Mouse (Mus musculus) heart, embryonic 11.5 days (tissue): Measurements from ENCODE around the gene Sacm1l. TPM values are rescaled to one million over a fixed set of nuclear protein-coding genes. Genes with fewer than 3 reads are reported as not detected.

Experiments used
- ATAC-seq: fragments of 200-750 bp; cut with Nextera tagmentation; replicated peaks from 2 replicates; pipeline ENCODE4 v1.8.0; 2017; ENCODE audit warnings: moderate library complexity; ENCODE audit not compliant: insufficient number of reproducible peaks, low FRiP score, low TSS enrichment
- H3K27ac ChIP-seq: fragments of 300-500 bp; sonication (generic); 2 replicates; pipeline ENCODE4 v1.5.1; 2014; ENCODE audit warnings: mild to moderate bottlenecking, low read depth, low read length
- H3K27me3 ChIP-seq: fragments of 300-500 bp; sonication (generic); 2 replicates; pipeline ENCODE4 v1.6.1; 2014; ENCODE audit warnings: mild to moderate bottlenecking, low read length, mixed read lengths; ENCODE audit not compliant: control insufficient read depth, insufficient read depth
- H3K36me3 ChIP-seq: fragments of 300-500 bp; sonication (generic); 2 replicates; pipeline ENCODE4 v1.6.1; 2014; ENCODE audit warnings: mild to moderate bottlenecking, low read length, moderate library complexity, mixed read lengths; ENCODE audit not compliant: control insufficient read depth, insufficient read depth
- H3K4me1 ChIP-seq: fragments of 300-500 bp; sonication (generic); 2 replicates; pipeline ENCODE4 v1.6.1; 2014; ENCODE audit warnings: low read length; ENCODE audit not compliant: control insufficient read depth, insufficient read depth
- H3K4me2 ChIP-seq: fragments of 300-500 bp; sonication (generic); 2 replicates; pipeline ENCODE4 v1.6.1; 2014; ENCODE audit warnings: mild to moderate bottlenecking, moderate library complexity
- H3K4me3 ChIP-seq: fragments of 300-500 bp; sonication (generic); 2 replicates; pipeline ENCODE4 v1.5.1; 2014; ENCODE audit warnings: low read depth, low read length
- H3K9ac ChIP-seq: fragments of 300-500 bp; sonication (generic); 2 replicates; pipeline ENCODE4 v1.6.1; 2014; ENCODE audit warnings: mild to moderate bottlenecking, low read depth, low read length, moderate library complexity
- H3K9me3 ChIP-seq: fragments of 300-500 bp; sonication (generic); replicated peaks from 2 replicates; pipeline ENCODE4 v1.6.1; 2016; ENCODE audit warnings: low read length; ENCODE audit not compliant: control insufficient read depth
- WGBS: fragments of 180-500 bp; shearing (Covaris S2); extraction: QIAGEN DNeasy Blood & Tissue Kit; methylation state at CpG from one replicate; pipeline ENCODE4 v1.1.7; 2014; ENCODE audit not compliant: insufficient replicate concordance; 5-methylcytosine and 5-hydroxymethylcytosine counted together
- polyA plus RNA-seq: library from polyadenylated mRNA; unstranded; fragments of >200 nt; fragmentation: Nextera tagmentation; extraction: Ambion mirVana; gene quantifications from 2 replicates; pipeline ENCODE4 v1.2.1, GENCODE M21; 2014

Gene Sacm1l
- polyA plus RNA-seq, 1 experiment from 2014 or later, result 38.1 TPM

DNA sequence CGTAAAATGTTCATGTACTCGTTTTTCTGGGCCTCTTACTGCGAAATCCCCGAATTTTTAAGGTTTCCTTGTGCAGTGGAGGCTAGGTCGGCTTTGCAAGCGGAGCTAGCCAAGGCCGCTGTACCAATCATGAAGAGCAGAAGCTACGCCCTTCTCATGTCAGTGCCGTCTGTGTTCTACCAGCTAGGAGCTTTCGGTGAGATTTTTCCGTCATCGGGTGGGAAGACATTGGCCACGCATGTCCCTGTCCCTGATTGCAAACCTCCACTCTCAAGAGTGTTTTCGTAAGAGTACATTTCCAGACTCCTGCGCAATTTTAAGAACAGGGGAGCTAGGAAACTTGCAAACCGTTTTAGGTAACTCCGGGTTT, 648 bp upstream of the Sacm1l start:
- peak overlapping the region; percentile 66 for H3K9ac ChIP-seq
- under 1% methylated on average over 17 of the region's 17 CpGs for WGBS
- no peaks in the 10 kb centered on the region for H3K27me3 ChIP-seq
- H3K36me3 ChIP-seq, result no peaks in the 10 kb centered on the region
- H3K4me3 ChIP-seq, result peak overlapping the region; percentile 95
- H3K9me3 ChIP-seq, result no peaks in the 10 kb centered on the region
- peak overlapping the region; percentile 88 for H3K27ac ChIP-seq
- peak overlapping the region; percentile 62 for H3K4me2 ChIP-seq
- ATAC-seq, result peak; percentile 46
- H3K4me1 ChIP-seq, result peaks cover 10% of the 10 kb centered on the region

DNA sequence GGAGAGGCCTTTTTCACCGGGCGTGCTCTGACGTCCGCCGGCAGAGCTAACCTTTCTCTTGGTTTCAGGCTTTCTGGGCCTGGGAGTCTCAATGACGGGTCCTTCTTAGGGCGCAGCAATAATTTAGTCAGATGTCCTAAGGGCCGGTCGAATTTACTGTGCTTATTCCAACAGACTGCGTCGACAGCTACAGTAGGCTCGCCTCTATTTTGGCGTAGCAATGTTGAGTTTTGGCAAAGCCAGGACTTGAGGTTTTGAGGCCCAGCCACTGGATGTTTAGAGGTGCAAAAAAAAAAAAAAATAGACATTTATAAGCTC, 558 bp downstream of the Sacm1l start:
- H3K9me3 ChIP-seq, result no peaks in the 10 kb centered on the region
- peak overlapping the region; percentile 95 for H3K4me3 ChIP-seq
- peak overlapping the region; percentile 80 for H3K4me2 ChIP-seq
- H3K27me3 ChIP-seq, result no peaks in the 10 kb centered on the region
- H3K9ac ChIP-seq, result peak overlapping the region; percentile 97
- peak overlapping the region; percentile 96 for H3K27ac ChIP-seq
- no peak for ATAC-seq
- peaks cover 10% of the 10 kb centered on the region for H3K4me1 ChIP-seq
- no peaks in the 10 kb centered on the region for H3K36me3 ChIP-seq
- under 1% methylated on average over 13 of the region's 13 CpGs for WGBS

DNA sequence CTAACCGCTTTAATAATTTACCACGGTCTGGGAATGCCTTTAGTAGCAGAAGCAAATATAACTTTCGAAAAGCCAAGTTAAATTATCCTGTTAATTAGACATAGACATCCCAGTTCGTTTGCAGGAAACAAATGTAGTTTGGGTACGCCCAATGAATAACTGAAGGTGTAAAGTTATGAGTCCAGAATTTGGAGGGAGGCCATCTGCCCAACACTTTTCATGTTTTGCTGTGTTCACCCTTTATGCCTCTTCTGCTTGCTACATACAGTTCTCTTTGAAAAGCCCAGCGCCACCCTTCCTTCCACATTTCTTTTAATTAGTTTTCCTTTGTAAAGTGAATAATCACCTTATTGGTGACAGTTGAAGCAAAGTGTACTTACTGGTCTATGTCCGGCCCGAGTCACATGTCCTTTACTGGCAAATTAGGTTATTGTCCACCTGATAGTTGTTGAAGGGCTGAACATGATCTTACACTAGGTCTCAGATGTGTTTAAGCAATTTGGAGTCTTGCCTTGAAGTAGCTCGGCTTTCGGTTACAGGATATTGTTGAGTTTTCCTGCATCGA, 1.1 kb downstream of the Sacm1l start:
- no peak for ATAC-seq
- peaks cover 10% of the 10 kb centered on the region for H3K4me1 ChIP-seq
- peak overlapping the region; percentile 95 for H3K4me3 ChIP-seq
- peak overlapping the region; percentile 97 for H3K9ac ChIP-seq
- peak overlapping the region; percentile 96 for H3K27ac ChIP-seq
- no peaks in the 10 kb centered on the region for H3K9me3 ChIP-seq
- 49% methylated on average over 11 of the region's 11 CpGs for WGBS
- no peaks in the 10 kb centered on the region for H3K36me3 ChIP-seq
- H3K4me2 ChIP-seq, result peak overlapping the region; percentile 80
- no peaks in the 10 kb centered on the region for H3K27me3 ChIP-seq

DNA sequence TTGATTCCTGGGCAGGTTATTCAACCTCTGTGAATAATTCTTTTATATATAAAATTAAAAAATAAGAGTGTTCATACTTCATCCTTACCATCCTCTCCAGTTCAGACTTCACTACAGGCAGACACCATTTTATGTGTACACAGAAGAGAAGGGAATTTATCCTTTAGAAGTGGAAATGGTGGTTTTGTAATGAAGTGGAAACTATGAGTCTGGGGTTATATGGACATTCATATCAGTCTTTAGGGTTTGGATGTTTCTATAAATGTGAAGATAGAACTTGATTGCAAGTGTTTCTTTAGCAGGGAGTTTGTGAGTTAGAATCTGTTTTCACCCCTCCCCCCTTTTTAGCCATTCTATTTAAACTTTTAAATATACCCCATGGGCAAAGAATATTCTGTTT, 1.7 kb downstream of the Sacm1l start:
- Histone ChIP-seq H3K4me3 (peak overlapping the region; percentile 95; the same call in 1 of the 2 replicates), H3K27ac (no peak overlapping the region), H3K4me1 (peaks cover 10% of the 10 kb centered on the region), H3K27me3 (no peaks in the 10 kb centered on the region), H3K36me3 (no peaks in the 10 kb centered on the region), H3K9ac (no peak overlapping the region), H3K4me2 (peak overlapping the region; percentile 80), H3K9me3 (no peaks in the 10 kb centered on the region)
- ATAC-seq, result no peak

DNA sequence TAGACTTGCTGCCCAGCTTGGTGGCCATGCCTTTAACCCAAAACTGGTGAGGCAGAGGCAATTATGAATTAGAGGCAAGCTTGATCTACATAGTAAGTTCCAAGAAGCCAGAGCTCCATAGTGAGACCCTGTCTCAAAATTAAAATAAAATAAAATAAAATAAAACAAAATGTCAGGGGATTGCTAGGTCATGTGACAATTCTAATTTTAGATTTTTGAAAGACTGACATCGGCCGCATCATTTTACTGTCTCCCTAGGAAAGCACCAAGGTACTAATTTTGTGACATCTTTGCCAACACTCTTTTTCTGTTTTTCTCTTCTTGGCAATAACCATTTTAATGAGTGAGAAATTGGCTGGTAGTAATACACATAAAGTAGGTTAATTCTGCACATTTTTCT, 7.1 kb downstream of the Sacm1l start:
- H3K9me3 ChIP-seq, result no peaks in the 10 kb centered on the region
- no peaks in the 10 kb centered on the region for H3K36me3 ChIP-seq
- 92% methylated on average over 2 of the region's 2 CpGs for WGBS
- no peak overlapping the region for H3K4me3 ChIP-seq
- ATAC-seq, result no peak
- H3K27me3 ChIP-seq, result no peaks in the 10 kb centered on the region
- H3K4me2 ChIP-seq, result no peak overlapping the region
- H3K9ac ChIP-seq, result no peak overlapping the region
- H3K27ac ChIP-seq, result no peak overlapping the region
- H3K4me1 ChIP-seq, result peaks cover 3% of the 10 kb centered on the region; the same call in 1 of the 2 replicates

DNA sequence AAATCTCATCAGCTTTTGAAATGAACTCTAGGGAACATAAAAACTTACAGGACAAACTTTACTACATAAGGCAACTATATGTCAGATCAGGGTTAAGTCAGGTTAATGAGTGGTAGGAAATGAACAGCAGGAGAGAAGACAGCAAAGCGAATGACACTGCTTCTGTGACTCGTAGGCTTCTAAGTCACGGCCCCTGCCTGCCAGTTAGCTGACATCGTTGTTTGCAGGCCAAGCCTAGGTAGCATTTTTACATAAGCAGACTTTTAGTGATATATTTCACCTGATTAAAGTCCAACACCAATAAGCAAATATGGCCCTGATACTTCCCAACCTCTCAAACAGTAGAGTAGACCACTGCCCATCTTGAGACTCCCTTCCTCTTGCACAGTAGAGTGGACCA, 8.6 kb downstream of the Sacm1l start:
- Histone ChIP-seq H3K4me2 (no peak overlapping the region), H3K9me3 (no peaks in the 10 kb centered on the region), H3K9ac (no peak overlapping the region), H3K4me3 (no peak overlapping the region), H3K27ac (no peak overlapping the region), H3K36me3 (no peaks in the 10 kb centered on the region), H3K4me1 (no peaks in the 10 kb centered on the region), H3K27me3 (no peaks in the 10 kb centered on the region)
- ATAC-seq, result no peak
- 75% methylated on average over 4 of the region's 4 CpGs for WGBS

DNA sequence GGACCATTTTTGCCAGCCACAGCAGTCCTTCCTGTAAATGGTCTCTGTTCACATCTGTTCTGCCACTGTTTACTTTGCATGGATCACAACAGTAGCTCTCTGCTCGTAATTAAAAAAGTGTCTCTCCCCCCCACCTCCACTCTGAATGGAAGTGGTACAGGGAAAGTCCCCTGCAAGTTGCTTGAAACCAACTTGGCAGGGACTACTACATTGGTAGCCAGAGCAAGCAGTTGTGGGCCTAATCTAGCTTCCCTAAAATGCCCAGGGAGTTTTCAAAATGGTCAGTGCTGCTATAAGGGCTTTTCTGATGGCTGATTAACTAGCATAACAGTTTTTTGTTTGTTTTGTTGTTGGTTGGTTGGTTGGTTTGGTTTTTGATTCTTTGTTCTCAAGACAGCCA, 9.5 kb downstream of the Sacm1l start:
- Histone ChIP-seq H3K4me1 (no peaks in the 10 kb centered on the region), H3K4me2 (no peak overlapping the region), H3K4me3 (no peak overlapping the region), H3K27ac (no peak overlapping the region), H3K9ac (no peak overlapping the region), H3K9me3 (no peaks in the 10 kb centered on the region), H3K36me3 (0 out of 2 replicates have a peak, but pooled peaks cover 2% of the 10 kb centered on the region), H3K27me3 (no peaks in the 10 kb centered on the region)
- WGBS, result 46% methylated on average over 1 of the region's 1 CpGs
- no peak for ATAC-seq

DNA sequence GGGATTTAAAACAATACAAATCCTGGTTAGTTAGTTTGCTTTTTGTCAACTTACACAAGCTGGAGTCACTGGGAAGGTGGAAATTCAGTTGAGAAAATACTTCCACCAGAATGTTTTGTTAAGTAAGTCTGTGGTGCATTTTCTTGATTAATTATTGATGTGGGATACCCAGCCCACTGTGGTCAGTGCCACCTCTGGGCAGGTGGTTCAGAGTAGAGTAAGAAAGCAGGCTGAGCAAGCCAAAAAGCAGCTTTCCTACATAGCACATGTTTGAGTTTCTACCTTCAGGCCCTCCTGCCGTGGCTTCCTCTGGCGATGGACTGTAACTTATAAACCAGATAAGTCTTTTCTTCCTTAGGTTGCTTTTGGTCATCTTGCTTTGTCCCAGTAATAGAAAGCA, 10.3 kb downstream of the Sacm1l start:
- no peak for ATAC-seq
- 74% methylated on average over 2 of the region's 2 CpGs for WGBS
- no peaks in the 10 kb centered on the region for H3K27me3 ChIP-seq
- no peaks in the 10 kb centered on the region for H3K4me1 ChIP-seq
- no peak overlapping the region for H3K27ac ChIP-seq
- H3K36me3 ChIP-seq, result 0 out of 2 replicates have a peak, but pooled peaks cover 2% of the 10 kb centered on the region
- H3K4me3 ChIP-seq, result no peak overlapping the region
- no peak overlapping the region for H3K4me2 ChIP-seq
- no peaks in the 10 kb centered on the region for H3K9me3 ChIP-seq
- no peak overlapping the region for H3K9ac ChIP-seq

DNA sequence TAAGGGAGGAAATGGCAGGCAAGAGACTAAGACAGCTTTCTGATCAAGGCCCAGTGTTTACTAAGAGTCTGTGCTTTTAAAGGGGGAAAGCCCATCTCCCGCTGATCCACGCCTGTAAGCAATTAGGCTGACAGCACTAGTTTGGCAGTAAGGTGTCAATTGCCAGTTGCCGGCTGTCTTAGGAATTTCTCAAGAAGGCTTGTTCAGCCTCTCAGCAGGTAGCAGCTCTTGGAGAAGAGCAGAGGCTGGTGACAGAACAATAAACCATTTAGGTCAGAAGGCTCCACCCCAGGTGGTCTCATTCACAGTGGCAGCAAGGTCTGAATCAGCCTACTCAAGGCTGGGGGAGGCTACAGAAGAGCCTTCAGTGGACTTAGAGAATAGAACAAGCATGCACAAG, 25.0 kb downstream of the Sacm1l start:
- 0 out of 2 replicates have a peak, but pooled peaks cover 4% of the 10 kb centered on the region for H3K4me1 ChIP-seq
- no peaks in the 10 kb centered on the region for H3K27me3 ChIP-seq
- WGBS, result 33% methylated on average over 3 of the region's 3 CpGs
- no peak overlapping the region for H3K4me2 ChIP-seq
- no peak for ATAC-seq
- no peak overlapping the region for H3K4me3 ChIP-seq
- no peak overlapping the region for H3K27ac ChIP-seq
- H3K9ac ChIP-seq, result no peak overlapping the region
- no peaks in the 10 kb centered on the region for H3K9me3 ChIP-seq
- peaks cover 14% of the 10 kb centered on the region for H3K36me3 ChIP-seq
